Mouse (Mus musculus): Measurements from ENCODE around the gene Heg1. TPM values are rescaled to one million over a fixed set of nuclear protein-coding genes. Genes with fewer than 3 reads are reported as not detected.

The Heg1 gene
- polyA plus RNA-seq, 1 experiment from 2014 or later = 11.7 TPM

DNA sequence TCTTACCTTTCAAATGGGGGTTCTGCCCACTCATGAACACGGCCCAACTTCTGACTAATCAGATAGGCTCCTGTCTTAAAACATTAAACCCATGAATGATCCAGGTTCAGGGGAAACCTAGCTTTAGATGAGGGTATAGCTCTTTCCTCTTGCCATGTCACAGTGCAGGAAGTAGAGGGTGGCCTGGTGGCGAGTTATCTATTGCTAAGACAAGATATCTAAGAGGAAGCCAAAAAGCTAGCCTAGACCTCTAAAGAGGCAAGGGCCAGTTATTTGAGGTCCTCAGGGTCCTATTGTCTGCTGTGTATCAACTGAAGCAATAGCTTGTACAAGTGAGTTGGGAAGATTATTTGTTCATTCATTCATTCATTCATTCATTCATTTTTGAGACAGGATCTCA, 15.7 kb upstream of the Heg1 start:
- ATAC-seq (ENCODE audit: low FRiP score, low read depth) = no peak
- Histone ChIP-seq H3K9me3 (no peaks in the 10 kb centered on the region), H3K9ac (no peak overlapping the region), H3K4me2 (no peak overlapping the region), H3K27ac (replicated peaks) (no peak overlapping the region), H3K27me3 (no peaks in the 10 kb centered on the region), H3K4me3 (no peak overlapping the region), H3K4me1 (replicated peaks) (no peaks in the 10 kb centered on the region), H3K36me3 (no peaks in the 10 kb centered on the region)
- 88% methylated on average over 2 of the region's 2 CpGs for WGBS

- WGBS = 97% methylated on average over 1 of the region's 1 CpGs
- Histone ChIP-seq H3K36me3 (no peaks in the 10 kb centered on the region), H3K9ac (no peak overlapping the region), H3K27ac (replicated peaks) (no peak overlapping the region), H3K4me1 (replicated peaks) (no peaks in the 10 kb centered on the region), H3K27me3 (no peaks in the 10 kb centered on the region), H3K9me3 (no peaks in the 10 kb centered on the region), H3K4me2 (no peak overlapping the region), H3K4me3 (no peak overlapping the region)
- no peak for ATAC-seq (ENCODE audit: low FRiP score, low read depth)
Observed at GRCm38 (mm10) chr16:33669072-33669471, 15.1 kb upstream of the Heg1 start.

- ATAC-seq (ENCODE audit: low FRiP score, low read depth) = peak; percentile 11; the same call in 1 of the 2 replicates
- Histone ChIP-seq H3K27me3 (no peaks in the 10 kb centered on the region), H3K9me3 (no peaks in the 10 kb centered on the region), H3K4me2 (no peak overlapping the region), H3K9ac (no peak overlapping the region), H3K27ac (replicated peaks) (peak overlapping the region; percentile 38; the same call in 1 of the 2 replicates), H3K4me3 (no peak overlapping the region), H3K36me3 (no peaks in the 10 kb centered on the region), H3K4me1 (replicated peaks) (no peaks in the 10 kb centered on the region)
- 75% methylated on average over 3 of the region's 3 CpGs for WGBS
Observed at GRCm38 (mm10) chr16:33670340-33670739, 13.8 kb upstream of the Heg1 start.

DNA sequence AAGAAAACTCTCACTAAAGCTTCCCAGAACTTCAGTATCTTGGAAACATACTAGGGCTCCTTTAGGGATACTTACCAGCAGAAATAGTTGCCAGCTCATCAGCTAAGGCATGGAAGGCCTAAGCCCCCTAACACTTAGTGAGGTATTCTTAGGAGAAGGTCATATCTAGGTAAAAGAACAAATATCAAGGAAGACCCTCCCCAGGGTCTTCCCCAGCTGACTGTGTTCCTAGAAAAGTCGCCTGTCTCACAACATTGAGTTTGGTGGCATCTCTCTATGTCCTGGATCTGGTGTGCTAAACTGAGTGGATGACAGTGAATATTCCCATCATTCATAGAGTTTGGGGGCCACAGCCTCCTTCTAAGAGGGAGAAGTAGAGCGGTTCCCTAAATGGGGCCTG, 13.2 kb upstream of the Heg1 start:
- no peak overlapping the region for H3K9ac ChIP-seq
- H3K36me3 ChIP-seq = no peaks in the 10 kb centered on the region
- H3K4me3 ChIP-seq = no peak overlapping the region
- H3K27ac ChIP-seq (replicated peaks) = peak overlapping the region; percentile 38; the same call in 1 of the 2 replicates
- no peaks in the 10 kb centered on the region for H3K9me3 ChIP-seq
- H3K27me3 ChIP-seq = no peaks in the 10 kb centered on the region
- no peak for ATAC-seq (ENCODE audit: low FRiP score, low read depth)
- H3K4me2 ChIP-seq = no peak overlapping the region
- no peaks in the 10 kb centered on the region for H3K4me1 ChIP-seq (replicated peaks)
- WGBS = 92% methylated on average over 2 of the region's 2 CpGs

GRCm38 (mm10) chr16:33672188-33672587, 12.0 kb upstream of the Heg1 start:
- ATAC-seq (ENCODE audit: low FRiP score, low read depth) = no peak
- WGBS = 95% methylated on average over 4 of the region's 4 CpGs

GRCm38 (mm10) chr16:33672643-33673042, 11.5 kb upstream of the Heg1 start:
- H3K4me2 ChIP-seq = no peak overlapping the region
- 93% methylated on average over 4 of the region's 4 CpGs for WGBS
- H3K36me3 ChIP-seq = no peaks in the 10 kb centered on the region
- ATAC-seq (ENCODE audit: low FRiP score, low read depth) = no peak
- no peak overlapping the region for H3K9ac ChIP-seq
- no peaks in the 10 kb centered on the region for H3K4me1 ChIP-seq (replicated peaks)
- no peaks in the 10 kb centered on the region for H3K9me3 ChIP-seq
- H3K27me3 ChIP-seq = no peaks in the 10 kb centered on the region
- no peak overlapping the region for H3K27ac ChIP-seq (replicated peaks)
- no peak overlapping the region for H3K4me3 ChIP-seq

More at GRCm38 (mm10) chr16:33672188-33672587, 12.0 kb upstream of the Heg1 start:
- no peak overlapping the region for H3K4me3 ChIP-seq
- H3K4me2 ChIP-seq = no peak overlapping the region
- H3K27me3 ChIP-seq = no peaks in the 10 kb centered on the region
- no peaks in the 10 kb centered on the region for H3K9me3 ChIP-seq
- H3K27ac ChIP-seq (replicated peaks) = no peak overlapping the region
- H3K4me1 ChIP-seq (replicated peaks) = no peaks in the 10 kb centered on the region
- H3K36me3 ChIP-seq = no peaks in the 10 kb centered on the region
- H3K9ac ChIP-seq = no peak overlapping the region

DNA sequence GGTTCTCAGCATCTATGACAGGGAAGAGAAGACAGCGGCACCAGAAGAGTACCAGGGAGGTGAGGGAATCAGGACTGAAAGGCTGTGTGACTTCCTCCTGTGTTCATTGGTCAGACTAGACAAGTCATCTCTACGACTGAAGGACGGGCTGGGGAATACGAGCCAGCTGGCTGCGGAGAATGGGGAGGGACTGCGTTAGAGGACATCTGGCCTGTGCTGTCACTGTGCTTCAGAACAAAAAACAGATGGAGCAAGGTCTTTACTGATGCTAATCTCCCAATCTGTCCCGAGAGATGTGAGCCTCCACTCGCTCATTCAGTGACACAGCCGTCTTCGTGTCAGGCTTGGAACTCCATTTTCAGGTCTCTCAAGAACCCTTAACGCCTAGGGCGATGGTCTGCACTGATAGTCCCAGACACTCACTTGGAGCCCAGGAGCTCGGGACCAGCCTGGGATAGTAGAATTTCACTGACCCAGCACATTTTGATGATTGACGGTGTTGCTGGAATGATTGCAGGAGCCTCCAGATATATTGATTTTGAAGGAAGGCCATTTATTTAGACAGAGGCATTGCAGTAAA, 10.6 kb upstream of the Heg1 start:
- no peak overlapping the region for H3K27ac ChIP-seq (replicated peaks)
- H3K9ac ChIP-seq = no peak overlapping the region
- no peaks in the 10 kb centered on the region for H3K4me1 ChIP-seq (replicated peaks)
- no peaks in the 10 kb centered on the region for H3K9me3 ChIP-seq
- no peaks in the 10 kb centered on the region for H3K27me3 ChIP-seq
- 34% methylated on average over 14 of the region's 14 CpGs for WGBS
- no peak overlapping the region for H3K4me3 ChIP-seq
- H3K36me3 ChIP-seq = no peaks in the 10 kb centered on the region
- H3K4me2 ChIP-seq = no peak overlapping the region
- ATAC-seq (ENCODE audit: low FRiP score, low read depth) = peak; percentile 61; the same call in 1 of the 2 replicates

- no peaks in the 10 kb centered on the region for H3K27me3 ChIP-seq
- no peak overlapping the region for H3K27ac ChIP-seq (replicated peaks)
- no peaks in the 10 kb centered on the region for H3K4me1 ChIP-seq (replicated peaks)
- 85% methylated on average over 10 of the region's 10 CpGs for WGBS
- ATAC-seq (ENCODE audit: low FRiP score, low read depth) = no peak
- H3K4me2 ChIP-seq = no peak overlapping the region
- no peak overlapping the region for H3K9ac ChIP-seq
- H3K9me3 ChIP-seq = no peaks in the 10 kb centered on the region
- no peaks in the 10 kb centered on the region for H3K36me3 ChIP-seq
- no peak overlapping the region for H3K4me3 ChIP-seq
Observed at GRCm38 (mm10) chr16:33675151-33675847, 8.9 kb upstream of the Heg1 start.

GRCm38 (mm10) chr16:33675848-33676184, 8.4 kb upstream of the Heg1 start:
- H3K27ac ChIP-seq (replicated peaks) = no peak overlapping the region
- no peaks in the 10 kb centered on the region for H3K4me1 ChIP-seq (replicated peaks)
- H3K9me3 ChIP-seq = no peaks in the 10 kb centered on the region
- no peaks in the 10 kb centered on the region for H3K27me3 ChIP-seq
- no peak for ATAC-seq (ENCODE audit: low FRiP score, low read depth)
- 84% methylated on average over 3 of the region's 3 CpGs for WGBS
- H3K4me3 ChIP-seq = no peak overlapping the region
- no peak overlapping the region for H3K9ac ChIP-seq
- no peak overlapping the region for H3K4me2 ChIP-seq
- no peaks in the 10 kb centered on the region for H3K36me3 ChIP-seq

- no peak for ATAC-seq (ENCODE audit: low FRiP score, low read depth)
- 84% methylated on average over 7 of the region's 7 CpGs for WGBS
- no peaks in the 10 kb centered on the region for H3K9me3 ChIP-seq
Observed at GRCm38 (mm10) chr16:33676347-33677312, 7.5 kb upstream of the Heg1 start.

GRCm38 (mm10) chr16:33677313-33677690, 6.9 kb upstream of the Heg1 start:
- Histone ChIP-seq H3K27ac (replicated peaks) (no peak overlapping the region), H3K4me3 (no peak overlapping the region), H3K27me3 (no peaks in the 10 kb centered on the region), H3K9me3 (no peaks in the 10 kb centered on the region), H3K36me3 (no peaks in the 10 kb centered on the region), H3K9ac (no peak overlapping the region), H3K4me1 (replicated peaks) (no peaks in the 10 kb centered on the region), H3K4me2 (no peak overlapping the region)
- WGBS = 95% methylated on average over 7 of the region's 7 CpGs
- no peak for ATAC-seq (ENCODE audit: low FRiP score, low read depth)

More at GRCm38 (mm10) chr16:33676347-33677312, 7.5 kb upstream of the Heg1 start:
- Histone ChIP-seq H3K4me3 (no peak overlapping the region), H3K4me2 (no peak overlapping the region), H3K4me1 (replicated peaks) (no peaks in the 10 kb centered on the region), H3K36me3 (no peaks in the 10 kb centered on the region), H3K9ac (no peak overlapping the region), H3K27ac (replicated peaks) (no peak overlapping the region), H3K27me3 (no peaks in the 10 kb centered on the region)

GRCm38 (mm10) chr16:33677901-33678300, 6.3 kb upstream of the Heg1 start:
- Histone ChIP-seq H3K9me3 (no peaks in the 10 kb centered on the region), H3K36me3 (no peaks in the 10 kb centered on the region), H3K27me3 (no peaks in the 10 kb centered on the region), H3K4me1 (replicated peaks) (no peaks in the 10 kb centered on the region), H3K4me3 (no peak overlapping the region), H3K9ac (no peak overlapping the region), H3K4me2 (no peak overlapping the region), H3K27ac (replicated peaks) (no peak overlapping the region)
- WGBS = 93% methylated on average over 5 of the region's 5 CpGs
- no peak for ATAC-seq (ENCODE audit: low FRiP score, low read depth)

All from hindbrain, embryonic 15.5 days (tissue).